Mouse (Mus musculus) limb, embryonic 13.5 days (tissue): ENCODE data around the gene Gimap1. TPM values are rescaled to one million over a fixed set of nuclear protein-coding genes. Genes with fewer than 3 reads are reported as not detected.

ENCODE experiments used
- ATAC-seq: fragments of 200-750 bp; cut with Nextera tagmentation; 2 replicates; pipeline ENCODE4 v1.8.0; 2017; ENCODE audit warnings: low read depth, moderate number of reproducible peaks, moderate TSS enrichment; ENCODE audit not compliant: low FRiP score
- H3K27ac ChIP-seq: fragments of 300-500 bp; sonication (generic); 2 replicates; pipeline ENCODE4 v1.5.1; 2015; ENCODE audit warnings: inconsistent platforms, mild to moderate bottlenecking, moderate library complexity
- H3K27me3 ChIP-seq: fragments of 300-500 bp; sonication (generic); 2 replicates; pipeline ENCODE4 v1.6.1; 2015; ENCODE audit warnings: mild to moderate bottlenecking, inconsistent platforms
- H3K36me3 ChIP-seq: fragments of 300-500 bp; sonication (generic); 2 replicates; pipeline ENCODE4 v1.6.1; 2015; ENCODE audit warnings: inconsistent platforms, mild to moderate bottlenecking, moderate library complexity
- H3K4me1 ChIP-seq: fragments of 300-500 bp; sonication (generic); 2 replicates; pipeline ENCODE4 v1.6.1; 2015; ENCODE audit warnings: inconsistent platforms
- H3K4me2 ChIP-seq: fragments of 300-500 bp; sonication (generic); replicated peaks from 2 replicates; pipeline ENCODE4 v1.6.1; 2015; ENCODE audit warnings: inconsistent platforms, mild to moderate bottlenecking, moderate library complexity
- H3K4me3 ChIP-seq: fragments of 300-500 bp; sonication (generic); 2 replicates; pipeline ENCODE4 v1.5.1; 2015; ENCODE audit warnings: moderate library complexity, mild to moderate bottlenecking, inconsistent platforms
- H3K9ac ChIP-seq: fragments of 300-500 bp; sonication (generic); 2 replicates; pipeline ENCODE4 v1.6.1; 2015; ENCODE audit warnings: mild to moderate bottlenecking, inconsistent platforms
- H3K9me3 ChIP-seq: fragments of 300-500 bp; sonication (generic); 2 replicates; pipeline ENCODE4 v1.6.1; 2016; ENCODE audit warnings: inconsistent platforms
- WGBS: fragments of 180-500 bp; shearing (Covaris S2); methylation state at CpG from one replicate; pipeline ENCODE4 v1.1.7; 2015; 5-methylcytosine and 5-hydroxymethylcytosine counted together
- polyA plus RNA-seq: library from polyadenylated mRNA; unstranded; fragments of >200 nt; fragmentation: Nextera tagmentation; extraction: Ambion mirVana; gene quantifications from 2 replicates; pipeline ENCODE4 v1.2.1, GENCODE M21; 2015

The Gimap1 gene
- polyA plus RNA-seq, 1 experiment from 2014 or later = 10.4 TPM

- Histone ChIP-seq H3K27me3 (no peaks in the 10 kb centered on the region), H3K4me2 (no peak overlapping the region), H3K36me3 (no peaks in the 10 kb centered on the region), H3K4me1 (peaks cover 5% of the 10 kb centered on the region), H3K4me3 (no peak overlapping the region), H3K27ac (no peak overlapping the region), H3K9ac (no peak overlapping the region), H3K9me3 (no peaks in the 10 kb centered on the region)
- no peak for ATAC-seq
- WGBS = 68% methylated on average over 3 of the region's 3 CpGs
Observed at GRCm38 (mm10) chr6:48706130-48706529, 32.7 kb upstream of the Gimap1 start.

- H3K9me3 ChIP-seq = no peaks in the 10 kb centered on the region
- no peak within 1 kb of the TSS for H3K4me2 ChIP-seq
- H3K4me3 ChIP-seq = no peak within 1 kb of the TSS
- H3K27me3 ChIP-seq = no peaks in the 10 kb centered on the region
- no peaks in the 10 kb centered on the region for H3K36me3 ChIP-seq
- no peak for ATAC-seq
- H3K4me1 ChIP-seq = no peaks in the 10 kb centered on the region
- no peak within 1 kb of the TSS for H3K27ac ChIP-seq
- 52% methylated on average over 2 of the region's 2 CpGs for whole genome bisulfite sequencing
- no peak within 1 kb of the TSS for H3K9ac ChIP-seq
Observed at GRCm38 (mm10) chr6:48718455-48718854, 20.4 kb upstream of the Gimap1 start, which contains the start of the genes Gm28053 and Gimap7. Gene Gm28053 (plus strand): TSS chr6:48718607. Gene Gimap7 (plus strand): TSS chr6:48718621.

GRCm38 (mm10) chr6:48720326-48720725 lies 18.5 kb upstream of the Gimap1 start:
- no peaks in the 10 kb centered on the region for H3K36me3 ChIP-seq
- no peak overlapping the region for H3K27ac ChIP-seq
- no peak overlapping the region for H3K9ac ChIP-seq
- ATAC-seq = no peak
- H3K4me2 ChIP-seq = no peak overlapping the region
- WGBS = 87% methylated on average over 4 of the region's 4 CpGs
- H3K9me3 ChIP-seq = peaks cover 4% of the 10 kb centered on the region; the same call in 1 of the 2 replicates
- no peak overlapping the region for H3K4me3 ChIP-seq
- H3K4me1 ChIP-seq = peaks cover 2% of the 10 kb centered on the region; the same call in 1 of the 2 replicates
- no peaks in the 10 kb centered on the region for H3K27me3 ChIP-seq

- H3K27ac ChIP-seq = no peak overlapping the region
- H3K4me2 ChIP-seq = no peak overlapping the region
- no peaks in the 10 kb centered on the region for H3K27me3 ChIP-seq
- peaks cover 4% of the 10 kb centered on the region; the same call in 1 of the 2 replicates for H3K9me3 ChIP-seq
- ATAC-seq = no peak
- no peak overlapping the region for H3K9ac ChIP-seq
- WGBS = 81% methylated on average over 8 of the region's 8 CpGs
- peaks cover 8% of the 10 kb centered on the region for H3K4me1 ChIP-seq
- no peak overlapping the region for H3K4me3 ChIP-seq
- H3K36me3 ChIP-seq = no peaks in the 10 kb centered on the region
Observed at GRCm38 (mm10) chr6:48723468-48723867, 15.4 kb upstream of the Gimap1 start.

- H3K4me2 ChIP-seq = no peak overlapping the region
- H3K9me3 ChIP-seq = peaks cover 4% of the 10 kb centered on the region; the same call in 1 of the 2 replicates
Observed at GRCm38 (mm10) chr6:48725476-48725875, 13.4 kb upstream of the Gimap1 start.

GRCm38 (mm10) chr6:48727761-48728160 lies 11.1 kb upstream of the Gimap1 start:
- H3K9ac ChIP-seq = no peak overlapping the region
- no peak overlapping the region for H3K4me2 ChIP-seq
- peaks cover 8% of the 10 kb centered on the region for H3K4me1 ChIP-seq
- no peaks in the 10 kb centered on the region for H3K27me3 ChIP-seq
- no peak overlapping the region for H3K27ac ChIP-seq
- 85% methylated on average over 5 of the region's 5 CpGs for WGBS
- peaks cover 4% of the 10 kb centered on the region; the same call in 1 of the 2 replicates for H3K9me3 ChIP-seq
- no peaks in the 10 kb centered on the region for H3K36me3 ChIP-seq
- no peak for ATAC-seq
- H3K4me3 ChIP-seq = no peak overlapping the region

More at GRCm38 (mm10) chr6:48725476-48725875, 13.4 kb upstream of the Gimap1 start:
- no peak overlapping the region for H3K4me3 ChIP-seq
- H3K27me3 ChIP-seq = no peaks in the 10 kb centered on the region
- H3K27ac ChIP-seq = no peak overlapping the region
- WGBS = 0% methylated on average over 1 of the region's 1 CpGs
- ATAC-seq = no peak
- H3K4me1 ChIP-seq = peaks cover 8% of the 10 kb centered on the region
- H3K36me3 ChIP-seq = no peaks in the 10 kb centered on the region
- H3K9ac ChIP-seq = no peak overlapping the region

- H3K27me3 ChIP-seq = no peaks in the 10 kb centered on the region
- H3K4me3 ChIP-seq = no peak overlapping the region
- no peak overlapping the region for H3K4me2 ChIP-seq
- no peaks in the 10 kb centered on the region for H3K4me1 ChIP-seq
- no peak overlapping the region for H3K9ac ChIP-seq
- ATAC-seq = no peak
- 47% methylated on average over 8 of the region's 8 CpGs for WGBS
- H3K27ac ChIP-seq = no peak overlapping the region
- no peaks in the 10 kb centered on the region for H3K36me3 ChIP-seq
- no peaks in the 10 kb centered on the region for H3K9me3 ChIP-seq
Observed at GRCm38 (mm10) chr6:48732864-48733304, 6.0 kb upstream of the Gimap1 start.

GRCm38 (mm10) chr6:48733660-48734059 lies 5.2 kb upstream of the Gimap1 start:
- Histone ChIP-seq H3K36me3 (no peaks in the 10 kb centered on the region), H3K4me2 (no peak overlapping the region), H3K9me3 (no peaks in the 10 kb centered on the region), H3K4me3 (no peak overlapping the region), H3K27ac (no peak overlapping the region), H3K4me1 (no peaks in the 10 kb centered on the region), H3K9ac (no peak overlapping the region), H3K27me3 (0 out of 2 replicates have a peak, but pooled peaks cover under 1% of the 10 kb centered on the region)
- no peak for ATAC-seq
- WGBS = 78% methylated on average over 1 of the region's 1 CpGs

GRCm38 (mm10) chr6:48737053-48737452 lies 1.8 kb upstream of the Gimap1 start:
- no peak for ATAC-seq
- H3K27ac ChIP-seq = no peak overlapping the region
- no peaks in the 10 kb centered on the region for H3K36me3 ChIP-seq
- no peaks in the 10 kb centered on the region for H3K9me3 ChIP-seq
- H3K4me2 ChIP-seq = no peak overlapping the region
- H3K4me1 ChIP-seq = no peaks in the 10 kb centered on the region
- no peak overlapping the region for H3K4me3 ChIP-seq
- no peak overlapping the region for H3K9ac ChIP-seq
- WGBS = 72% methylated on average over 2 of the region's 2 CpGs
- H3K27me3 ChIP-seq = peaks cover 23% of the 10 kb centered on the region

- Histone ChIP-seq H3K9me3 (no peaks in the 10 kb centered on the region), H3K4me2 (no peak overlapping the region), H3K36me3 (no peaks in the 10 kb centered on the region), H3K27ac (no peak overlapping the region), H3K27me3 (peaks cover 29% of the 10 kb centered on the region), H3K9ac (no peak overlapping the region), H3K4me1 (peaks cover 4% of the 10 kb centered on the region), H3K4me3 (no peak overlapping the region)
- 92% methylated on average over 5 of the region's 5 CpGs for WGBS
- no peak for ATAC-seq
Observed at GRCm38 (mm10) chr6:48737688-48738087, 1.2 kb upstream of the Gimap1 start.

- no peak overlapping the region for H3K9ac ChIP-seq
- 94% methylated on average over 3 of the region's 3 CpGs for WGBS
- no peak overlapping the region for H3K4me3 ChIP-seq
- no peak overlapping the region for H3K27ac ChIP-seq
- no peak overlapping the region for H3K4me2 ChIP-seq
- no peak for ATAC-seq
- H3K4me1 ChIP-seq = peaks cover 9% of the 10 kb centered on the region
- peaks cover 48% of the 10 kb centered on the region for H3K27me3 ChIP-seq
- no peaks in the 10 kb centered on the region for H3K9me3 ChIP-seq
- no peaks in the 10 kb centered on the region for H3K36me3 ChIP-seq
Observed at GRCm38 (mm10) chr6:48739780-48740055, 864 bp downstream of the Gimap1 start.

GRCm38 (mm10) chr6:48740501-48741169 lies 1.8 kb downstream of the Gimap1 start:
- ATAC-seq = no peak

GRCm38 (mm10) chr6:48741273-48741672 lies 2.4 kb downstream of the Gimap1 start:
- Histone ChIP-seq H3K27me3 (peaks cover 62% of the 10 kb centered on the region), H3K9me3 (no peaks in the 10 kb centered on the region), H3K27ac (no peak overlapping the region), H3K4me2 (no peak overlapping the region), H3K4me1 (peaks cover 9% of the 10 kb centered on the region), H3K36me3 (no peaks in the 10 kb centered on the region), H3K9ac (no peak overlapping the region), H3K4me3 (no peak overlapping the region)
- no peak for ATAC-seq
- 33% methylated on average over 3 of the region's 3 CpGs for WGBS

More at GRCm38 (mm10) chr6:48740501-48741169, 1.8 kb downstream of the Gimap1 start:
- Histone ChIP-seq H3K4me1 (peaks cover 9% of the 10 kb centered on the region), H3K27ac (no peak overlapping the region), H3K9ac (no peak overlapping the region), H3K36me3 (no peaks in the 10 kb centered on the region), H3K9me3 (no peaks in the 10 kb centered on the region), H3K4me2 (no peak overlapping the region), H3K27me3 (peaks cover 55% of the 10 kb centered on the region), H3K4me3 (no peak overlapping the region)
- whole genome bisulfite sequencing = 68% methylated on average over 3 of the region's 3 CpGs
